Mouse (Mus musculus): Measurements from ENCODE around the gene Hnf4a. TPM values are rescaled to one million over a fixed set of nuclear protein-coding genes. Genes with fewer than 3 reads are reported as not detected.

The Hnf4a gene
- polyA plus RNA-seq, 1 experiment from 2014 or later: not detected

DNA sequence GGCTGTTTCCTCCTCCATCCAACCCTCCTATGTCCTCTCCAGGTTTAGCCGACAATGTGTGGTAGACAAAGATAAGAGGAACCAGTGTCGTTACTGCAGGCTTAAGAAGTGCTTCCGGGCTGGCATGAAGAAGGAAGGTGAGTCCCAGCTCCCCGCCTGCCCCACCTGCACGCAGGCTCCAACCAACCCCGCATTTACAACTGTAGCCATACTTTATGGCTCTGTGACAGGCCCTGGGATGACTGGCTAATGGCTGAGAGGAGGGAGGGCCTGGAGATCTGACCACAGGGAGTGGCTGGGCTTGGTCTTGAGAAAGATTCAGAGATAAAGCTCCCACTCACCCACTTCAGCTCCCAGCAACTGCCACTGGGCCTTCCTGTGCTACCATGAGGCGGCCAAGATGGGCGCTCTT, 45.9 kb downstream of the Hnf4a start:
- H3K4me1 ChIP-seq (ENCODE audit: control insufficient read depth in 2 of 2, insufficient read depth in 2 of 2, low read length in 2 of 2): no peaks in the 10 kb centered on the region; a peak in 1 of 4 replicates
- H3K27me3 ChIP-seq (ENCODE audit: control insufficient read depth, insufficient read depth, low read length): peaks cover 23% of the 10 kb centered on the region; the same call in 1 of the 2 replicates
- H3K36me3 ChIP-seq (ENCODE audit: control insufficient read depth, insufficient read depth, low read length): no peaks in the 10 kb centered on the region
- H3K4me3 ChIP-seq (ENCODE audit: control insufficient read depth in 1 of 2, insufficient read depth in 1 of 2, low read depth in 1 of 2, low read length in 2 of 2): no peak overlapping the region
- H3K9me3 ChIP-seq (ENCODE audit: control insufficient read depth, low read length): no peaks in the 10 kb centered on the region
- H3K9ac ChIP-seq (ENCODE audit: low read length): no peak overlapping the region
- no peak overlapping the region for H3K27ac ChIP-seq (replicated peaks in 1 of 2; ENCODE audit: control insufficient read depth in 1 of 2, insufficient read depth in 1 of 2, low read depth in 2 of 2, low read length in 2 of 2)
- H3K4me2 ChIP-seq (ENCODE audit: low read length): no peak overlapping the region
- WGBS: 53% methylated on average over 8 of the region's 8 CpGs
- ATAC-seq (ENCODE audit: insufficient number of reproducible peaks, insufficient read depth, low FRiP score, low read depth): no peak

DNA sequence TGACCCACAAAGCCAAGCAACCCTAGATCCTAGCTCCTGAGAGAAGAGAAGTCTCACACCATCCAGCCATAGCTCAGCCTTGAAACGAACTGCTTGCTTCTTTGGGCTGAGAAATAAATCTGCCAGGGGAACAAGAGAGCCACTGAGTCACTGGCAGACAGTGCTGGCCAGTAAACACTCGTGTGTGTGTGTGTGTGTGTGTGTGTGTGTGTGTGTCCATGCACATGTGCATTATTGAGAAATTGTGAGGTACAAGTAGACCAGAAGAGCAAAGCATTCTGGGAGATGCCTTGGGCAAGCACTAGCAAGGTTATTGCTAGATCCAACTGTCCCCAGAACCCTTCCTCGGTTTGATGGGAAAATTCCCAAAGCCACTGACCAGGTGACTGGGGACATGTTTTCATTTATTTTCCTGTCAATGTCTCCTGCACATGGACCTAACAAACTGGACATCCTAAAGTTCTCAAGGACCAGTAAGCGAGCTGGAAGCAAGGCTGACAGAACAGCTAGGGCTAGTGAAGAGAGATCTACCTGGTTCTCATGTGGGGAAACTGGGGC, 47.9 kb downstream of the Hnf4a start:
- peaks cover 29% of the 10 kb centered on the region; the same call in 1 of the 2 replicates for H3K27me3 ChIP-seq (ENCODE audit: control insufficient read depth, insufficient read depth, low read length)

DNA sequence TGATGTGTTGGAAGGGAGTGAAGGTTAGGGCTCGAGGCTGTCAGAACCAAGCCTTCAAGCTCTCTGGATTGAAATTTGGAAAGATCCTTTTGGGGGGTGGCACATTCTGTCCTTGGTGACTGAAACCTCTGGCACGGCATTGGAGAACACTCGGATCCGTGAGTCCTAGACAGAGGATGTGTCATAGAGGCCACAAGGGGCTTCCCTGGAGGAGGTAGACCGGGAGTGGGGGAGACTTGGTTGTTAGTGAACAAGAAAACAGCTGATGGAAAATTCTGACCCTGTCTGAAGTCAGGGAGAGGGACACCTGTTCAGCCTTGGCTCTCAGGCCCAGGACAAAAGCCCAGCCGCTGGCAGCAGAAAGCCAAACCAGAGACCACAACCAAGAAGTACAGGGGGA, 48.4 kb downstream of the Hnf4a start:
- no peaks in the 10 kb centered on the region for H3K9me3 ChIP-seq (ENCODE audit: control insufficient read depth, low read length)
- 60% methylated on average over 6 of the region's 6 CpGs for WGBS
- H3K4me1 ChIP-seq (ENCODE audit: control insufficient read depth in 2 of 2, insufficient read depth in 2 of 2, low read length in 2 of 2): no peaks in the 10 kb centered on the region; a peak in 1 of 4 replicates
- no peak overlapping the region for H3K4me3 ChIP-seq (ENCODE audit: control insufficient read depth in 1 of 2, insufficient read depth in 1 of 2, low read depth in 1 of 2, low read length in 2 of 2)
- no peak overlapping the region for H3K27ac ChIP-seq (replicated peaks in 1 of 2; ENCODE audit: control insufficient read depth in 1 of 2, insufficient read depth in 1 of 2, low read depth in 2 of 2, low read length in 2 of 2)
- H3K27me3 ChIP-seq (ENCODE audit: control insufficient read depth, insufficient read depth, low read length): peaks cover 29% of the 10 kb centered on the region; the same call in 1 of the 2 replicates
- no peaks in the 10 kb centered on the region for H3K36me3 ChIP-seq (ENCODE audit: control insufficient read depth, insufficient read depth, low read length)
- no peak overlapping the region for H3K9ac ChIP-seq (ENCODE audit: low read length)
- H3K4me2 ChIP-seq (ENCODE audit: low read length): no peak overlapping the region
- ATAC-seq (ENCODE audit: insufficient number of reproducible peaks, insufficient read depth, low FRiP score, low read depth): no peak

More for the DNA sequence above, 47.9 kb downstream of the Hnf4a start:
- H3K9me3 ChIP-seq (ENCODE audit: control insufficient read depth, low read length): no peaks in the 10 kb centered on the region
- no peak overlapping the region for H3K4me2 ChIP-seq (ENCODE audit: low read length)
- no peaks in the 10 kb centered on the region for H3K36me3 ChIP-seq (ENCODE audit: control insufficient read depth, insufficient read depth, low read length)
- no peak overlapping the region for H3K4me3 ChIP-seq (ENCODE audit: control insufficient read depth in 1 of 2, insufficient read depth in 1 of 2, low read depth in 1 of 2, low read length in 2 of 2)
- no peak overlapping the region for H3K9ac ChIP-seq (ENCODE audit: low read length)
- H3K4me1 ChIP-seq (ENCODE audit: control insufficient read depth in 2 of 2, insufficient read depth in 2 of 2, low read length in 2 of 2): no peaks in the 10 kb centered on the region; a peak in 1 of 4 replicates
- WGBS: 73% methylated on average over 4 of the region's 4 CpGs
- no peak for ATAC-seq (ENCODE audit: insufficient number of reproducible peaks, insufficient read depth, low FRiP score, low read depth)
- H3K27ac ChIP-seq (replicated peaks in 1 of 2; ENCODE audit: control insufficient read depth in 1 of 2, insufficient read depth in 1 of 2, low read depth in 2 of 2, low read length in 2 of 2): no peak overlapping the region

DNA sequence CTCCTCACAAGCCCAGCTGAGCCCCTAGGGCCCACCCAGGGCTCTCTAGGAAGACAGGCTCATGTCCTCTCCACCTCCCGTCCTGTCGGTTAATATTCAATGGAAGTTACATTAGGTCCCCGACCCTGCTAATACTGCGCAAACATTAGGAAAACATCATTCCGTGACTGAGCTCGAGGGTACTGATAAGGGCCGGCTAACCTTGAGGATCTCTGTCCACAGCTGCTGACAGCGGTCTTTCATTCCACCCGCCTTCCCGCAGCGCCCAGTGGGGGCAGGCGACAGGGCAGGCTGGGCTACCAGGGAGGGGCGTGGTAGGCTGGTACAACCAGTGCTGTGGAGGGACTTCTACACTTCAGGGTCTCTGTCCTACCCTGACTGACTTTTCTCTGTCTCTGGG, 48.8 kb downstream of the Hnf4a start:
- no peaks in the 10 kb centered on the region for H3K9me3 ChIP-seq (ENCODE audit: control insufficient read depth, low read length)
- no peak overlapping the region for H3K9ac ChIP-seq (ENCODE audit: low read length)
- H3K4me3 ChIP-seq (ENCODE audit: control insufficient read depth in 1 of 2, insufficient read depth in 1 of 2, low read depth in 1 of 2, low read length in 2 of 2): no peak overlapping the region
- H3K27ac ChIP-seq (replicated peaks in 1 of 2; ENCODE audit: control insufficient read depth in 1 of 2, insufficient read depth in 1 of 2, low read depth in 2 of 2, low read length in 2 of 2): no peak overlapping the region
- 23% methylated on average over 13 of the region's 13 CpGs for WGBS
- H3K4me1 ChIP-seq (ENCODE audit: control insufficient read depth in 2 of 2, insufficient read depth in 2 of 2, low read length in 2 of 2): no peaks in the 10 kb centered on the region; a peak in 1 of 4 replicates
- ATAC-seq (ENCODE audit: insufficient number of reproducible peaks, insufficient read depth, low FRiP score, low read depth): no peak
- H3K4me2 ChIP-seq (ENCODE audit: low read length): no peak overlapping the region
- no peaks in the 10 kb centered on the region for H3K36me3 ChIP-seq (ENCODE audit: control insufficient read depth, insufficient read depth, low read length)
- peaks cover 29% of the 10 kb centered on the region; the same call in 1 of the 2 replicates for H3K27me3 ChIP-seq (ENCODE audit: control insufficient read depth, insufficient read depth, low read length)

DNA sequence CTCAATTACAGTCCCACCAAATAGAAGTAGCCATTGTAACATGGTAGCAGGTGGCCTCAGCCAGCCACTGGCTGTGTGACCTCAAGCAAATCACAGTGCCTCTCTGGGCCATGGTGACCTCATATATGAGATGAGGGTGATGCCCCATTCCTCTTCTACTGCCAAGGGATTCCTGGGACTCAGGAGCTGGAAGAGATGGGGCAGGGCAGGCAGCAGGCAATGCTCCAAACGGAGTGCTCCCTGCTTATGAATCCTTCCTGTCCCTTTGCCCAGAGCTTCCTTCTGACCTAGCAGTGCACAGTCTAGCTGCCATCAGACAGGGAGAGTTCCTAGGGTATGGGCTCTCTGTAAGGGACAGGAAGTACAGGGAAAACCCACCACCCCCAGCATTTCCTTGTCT, 51.9 kb downstream of the Hnf4a start:
- H3K27me3 ChIP-seq (ENCODE audit: control insufficient read depth, insufficient read depth, low read length): peaks cover 21% of the 10 kb centered on the region; the same call in 1 of the 2 replicates
- ATAC-seq (ENCODE audit: insufficient number of reproducible peaks, insufficient read depth, low FRiP score, low read depth): no peak
- no peak overlapping the region for H3K4me3 ChIP-seq (ENCODE audit: control insufficient read depth in 1 of 2, insufficient read depth in 1 of 2, low read depth in 1 of 2, low read length in 2 of 2)
- H3K4me1 ChIP-seq (ENCODE audit: control insufficient read depth in 2 of 2, insufficient read depth in 2 of 2, low read length in 2 of 2): no peaks in the 10 kb centered on the region; a peak in 1 of 4 replicates
- H3K9ac ChIP-seq (ENCODE audit: low read length): no peak overlapping the region
- no peak overlapping the region for H3K27ac ChIP-seq (replicated peaks in 1 of 2; ENCODE audit: control insufficient read depth in 1 of 2, insufficient read depth in 1 of 2, low read depth in 2 of 2, low read length in 2 of 2)
- no peak overlapping the region for H3K4me2 ChIP-seq (ENCODE audit: low read length)
- no peaks in the 10 kb centered on the region for H3K9me3 ChIP-seq (ENCODE audit: control insufficient read depth, low read length)
- WGBS: 70% methylated on average over 1 of the region's 1 CpGs
- no peaks in the 10 kb centered on the region for H3K36me3 ChIP-seq (ENCODE audit: control insufficient read depth, insufficient read depth, low read length)

DNA sequence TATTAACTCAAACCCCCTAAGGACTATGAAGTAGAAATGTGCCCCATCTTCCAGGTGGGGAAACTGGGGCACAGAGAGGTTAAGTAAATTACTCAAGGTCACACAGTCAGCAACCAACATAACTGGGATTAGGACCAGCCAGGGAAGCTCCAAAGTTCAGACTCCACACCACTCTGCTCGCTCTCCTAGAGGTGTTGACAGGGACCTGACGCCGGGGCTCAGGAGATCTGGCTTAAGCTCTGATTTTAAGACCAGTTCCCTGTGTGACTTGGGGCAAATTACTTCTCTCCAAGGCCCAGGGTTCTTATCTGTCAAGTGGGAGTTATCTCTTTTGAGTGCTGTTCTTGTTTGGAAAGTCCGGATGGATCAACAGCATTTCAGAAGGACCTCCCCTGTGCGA, 52.6 kb downstream of the Hnf4a start:
- H3K27me3 ChIP-seq (ENCODE audit: control insufficient read depth, insufficient read depth, low read length): peaks cover 23% of the 10 kb centered on the region
- 5% methylated on average over 5 of the region's 5 CpGs for WGBS
- H3K9me3 ChIP-seq (ENCODE audit: control insufficient read depth, low read length): no peaks in the 10 kb centered on the region
- no peak overlapping the region for H3K27ac ChIP-seq (replicated peaks in 1 of 2; ENCODE audit: control insufficient read depth in 1 of 2, insufficient read depth in 1 of 2, low read depth in 2 of 2, low read length in 2 of 2)
- H3K4me2 ChIP-seq (ENCODE audit: low read length): no peak overlapping the region
- ATAC-seq (ENCODE audit: insufficient number of reproducible peaks, insufficient read depth, low FRiP score, low read depth): no peak
- H3K4me1 ChIP-seq (ENCODE audit: control insufficient read depth in 2 of 2, insufficient read depth in 2 of 2, low read length in 2 of 2): no peaks in the 10 kb centered on the region; a peak in 1 of 4 replicates
- H3K4me3 ChIP-seq (ENCODE audit: control insufficient read depth in 1 of 2, insufficient read depth in 1 of 2, low read depth in 1 of 2, low read length in 2 of 2): no peak overlapping the region
- H3K9ac ChIP-seq (ENCODE audit: low read length): no peak overlapping the region
- H3K36me3 ChIP-seq (ENCODE audit: control insufficient read depth, insufficient read depth, low read length): no peaks in the 10 kb centered on the region

DNA sequence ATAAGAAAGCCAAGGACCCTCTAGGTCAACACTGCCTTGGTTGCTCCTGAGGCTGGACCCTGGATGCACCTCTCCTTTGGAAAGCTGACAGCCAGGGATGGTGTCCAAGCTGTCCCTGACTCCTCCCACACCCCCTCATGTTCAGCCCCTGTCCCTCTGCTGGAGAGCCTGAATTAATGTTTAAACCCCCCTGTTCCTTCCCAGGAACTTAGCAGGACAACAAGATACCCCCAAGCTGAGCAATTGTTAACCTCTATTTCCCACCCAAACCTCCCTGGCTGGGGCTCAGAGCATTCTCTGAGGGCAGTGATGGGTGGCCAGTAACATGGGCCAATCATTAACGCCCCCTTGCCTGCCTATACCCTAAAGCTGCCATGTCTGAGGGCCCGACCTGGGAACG, 53.6 kb downstream of the Hnf4a start:
- Histone ChIP-seq H3K4me1 (ENCODE audit: control insufficient read depth in 2 of 2, insufficient read depth in 2 of 2, low read length in 2 of 2) (no peaks in the 10 kb centered on the region; a peak in 1 of 4 replicates), H3K9me3 (ENCODE audit: control insufficient read depth, low read length) (no peaks in the 10 kb centered on the region), H3K36me3 (ENCODE audit: control insufficient read depth, insufficient read depth, low read length) (no peaks in the 10 kb centered on the region), H3K9ac (ENCODE audit: low read length) (no peak overlapping the region), H3K4me2 (ENCODE audit: low read length) (no peak overlapping the region), H3K27ac (replicated peaks in 1 of 2; ENCODE audit: control insufficient read depth in 1 of 2, insufficient read depth in 1 of 2, low read depth in 2 of 2, low read length in 2 of 2) (no peak overlapping the region), H3K27me3 (ENCODE audit: control insufficient read depth, insufficient read depth, low read length) (peaks cover 29% of the 10 kb centered on the region), H3K4me3 (ENCODE audit: control insufficient read depth in 1 of 2, insufficient read depth in 1 of 2, low read depth in 1 of 2, low read length in 2 of 2) (no peak overlapping the region)
- no peak for ATAC-seq (ENCODE audit: insufficient number of reproducible peaks, insufficient read depth, low FRiP score, low read depth)
- WGBS: 79% methylated on average over 3 of the region's 3 CpGs

Measured in heart, embryonic 14.5 days (tissue).